Mouse (Mus musculus) layer of hippocampus, postnatal 10 days (tissue): ENCODE measurements around the gene Soat2. TPM values are rescaled to one million over a fixed set of nuclear protein-coding genes. Genes with fewer than 3 reads are reported as not detected.

Experiments
- DNase-seq, 2 experiments: peaks; one replicate each; pipeline ENCODE4 v3.0.0; 2021; ENCODE audit warnings: low spot score in 2 of 2
- long read RNA-seq: library from polyadenylated mRNA; stranded (forward); transcript quantifications from one replicate; pipeline ENCODE4 v2.0.0, GENCODE M21; 2023
- total RNA-seq, 2 experiments: library from RNA; stranded (reverse); gene quantifications; 2 replicates each; pipeline ENCODE4 v1.2.3; 2021

The Soat2 gene
- total RNA-seq: not detected
- long read RNA-seq: 0 reads

- no peak for DNase-seq
These were observed at the start of gene Soat2 for GRCm38 (mm10) chr15:102150301-102151135. Gene Soat2 (plus strand): TSS chr15:102150526.

- no peak for DNase-seq
These were observed 49.2 kb upstream of the Soat2 start for GRCm38 (mm10) chr15:102100996-102101671.

GRCm38 (mm10) chr15:102101672-102102541 is 48.4 kb upstream of the Soat2 start:
- DNase-seq: peak in 1 of 2 experiments; percentile 17

GRCm38 (mm10) chr15:102102548-102103121 is 47.7 kb upstream of the Soat2 start:
- peak in 1 of 2 experiments; percentile 10 for DNase-seq

- DNase-seq: no peak
These were observed 46.9 kb upstream of the Soat2 start for GRCm38 (mm10) chr15:102103371-102103946.

GRCm38 (mm10) chr15:102103947-102104555 is 46.3 kb upstream of the Soat2 start:
- DNase-seq: peak in 1 of 2 experiments; percentile 16

GRCm38 (mm10) chr15:102105360-102105759 is 45.0 kb upstream of the Soat2 start:
- DNase-seq: peak in 1 of 2 experiments; percentile 33

- DNase-seq: peak in 1 of 2 experiments; percentile 12
These were observed 44.3 kb upstream of the Soat2 start for GRCm38 (mm10) chr15:102105764-102106730.

- peak in 1 of 2 experiments; percentile 17 for DNase-seq
These were observed 43.4 kb upstream of the Soat2 start for GRCm38 (mm10) chr15:102106754-102107456.

- DNase-seq: peak; percentile 79 to 83
These were observed 42.4 kb upstream of the Soat2 start for GRCm38 (mm10) chr15:102107689-102108573.

- peak; percentile 83 to 86 for DNase-seq
These were observed 41.4 kb upstream of the Soat2 start for GRCm38 (mm10) chr15:102108651-102109525.

GRCm38 (mm10) chr15:102110271-102110670 is 40.1 kb upstream of the Soat2 start:
- no peak for DNase-seq

GRCm38 (mm10) chr15:102110701-102111494 is 39.4 kb upstream of the Soat2 start:
- DNase-seq: no peak

GRCm38 (mm10) chr15:102111495-102111829 is 38.9 kb upstream of the Soat2 start:
- DNase-seq: peak in 1 of 2 experiments; percentile 9

- DNase-seq: no peak
These were observed 38.1 kb upstream of the Soat2 start for GRCm38 (mm10) chr15:102112181-102112580.

- no peak for DNase-seq
These were observed 37.5 kb upstream of the Soat2 start for GRCm38 (mm10) chr15:102112827-102113226.
